Mouse (Mus musculus) MEL (cell line): ENCODE data around the gene Pknox1. TPM values are rescaled to one million over a fixed set of nuclear protein-coding genes. Genes with fewer than 3 reads are reported as not detected.

Source experiments
- DNase-seq: peaks from one replicate; pipeline ENCODE4 v3.0.0; 2011; ENCODE audit warnings: low read depth, low spot score
- H3K27ac ChIP-seq: 2 replicates; pipeline ENCODE4 v1.5.1; 2012; ENCODE audit warnings: low read depth, mild to moderate bottlenecking, control low read depth, low read length, moderate library complexity; ENCODE audit not compliant: control insufficient read depth
- H3K27me3 ChIP-seq, 2 experiments: fragments of 150-350 bp in 1 of 2; sonication (generic) in 1 of 2; 2 replicates each; pipeline ENCODE4 v1.6.1; 2012; ENCODE audit warnings: low read length in 2 of 2, mild to moderate bottlenecking in 2 of 2, improper control_type of control experiment in 1 of 2, moderate library complexity in 1 of 2; ENCODE audit not compliant: insufficient read depth in 2 of 2, control insufficient read depth in 1 of 2
- H3K36me3 ChIP-seq, 2 experiments: 2 replicates each; pipeline ENCODE4 v1.6.1; 2012 to 2014; ENCODE audit warnings: low read length in 2 of 2, improper control_type of control experiment in 1 of 2, inconsistent platforms in 1 of 2, mild to moderate bottlenecking in 1 of 2; ENCODE audit not compliant: insufficient read depth in 2 of 2, control insufficient read depth in 1 of 2
- H3K4me1 ChIP-seq, 2 experiments: fragments of 150-350 bp in 1 of 2; sonication (generic) in 1 of 2; 2 replicates each; pipeline ENCODE4 v1.6.1; 2012; ENCODE audit warnings: low read length in 2 of 2, improper control_type of control experiment in 1 of 2, mild to moderate bottlenecking in 1 of 2; ENCODE audit not compliant: insufficient read depth in 2 of 2, control insufficient read depth in 1 of 2
- H3K4me3 ChIP-seq, 2 experiments: fragments of 150-350 bp in 1 of 2; sonication (generic) in 1 of 2; 2 replicates each; pipeline ENCODE4 v1.5.1; 2012; ENCODE audit warnings: low read depth in 2 of 2, low read length in 2 of 2, mild to moderate bottlenecking in 2 of 2, moderate library complexity in 2 of 2, control low read depth in 1 of 2, improper control_type of control experiment in 1 of 2; ENCODE audit not compliant: control insufficient read depth in 1 of 2, insufficient read depth in 1 of 2
- H3K79me2 ChIP-seq: 2 replicates; pipeline ENCODE4 v1.6.1; 2012; ENCODE audit warnings: mild to moderate bottlenecking, low read length, moderate library complexity; ENCODE audit not compliant: control insufficient read depth, poor library complexity, insufficient read depth
- H3K9ac ChIP-seq: 2 replicates; pipeline ENCODE4 v1.6.1; 2012; ENCODE audit warnings: low read depth, mild to moderate bottlenecking, control low read depth, low read length, moderate library complexity; ENCODE audit not compliant: control insufficient read depth, poor library complexity, severe bottlenecking
- H3K9me3 ChIP-seq: fragments of 150-350 bp; sonication (generic); replicated peaks from 2 replicates; pipeline ENCODE4 v1.6.1; 2012; ENCODE audit warnings: mild to moderate bottlenecking, low read length, improper control_type of control experiment, moderate library complexity; ENCODE audit not compliant: insufficient read depth
- E2F4 ChIP-seq: IDR thresholded peaks from 2 replicates; pipeline ENCODE4 v1.6.1; 2011; ENCODE audit warnings: low read depth, low read length, improper control_type of control experiment, borderline replicate concordance
- ELF1 ChIP-seq: IDR thresholded peaks from 2 replicates; pipeline ENCODE4 v1.6.1; 2014; ENCODE audit warnings: low read depth, mild to moderate bottlenecking, inconsistent platforms, low read length, improper control_type of control experiment, moderate library complexity
- HCFC1 ChIP-seq: IDR thresholded peaks from 2 replicates; pipeline ENCODE4 v1.6.1; 2012; ENCODE audit warnings: low read depth, mild to moderate bottlenecking, inconsistent platforms, low read length, improper control_type of control experiment, moderate library complexity
- MAX ChIP-seq: IDR thresholded peaks from 2 replicates; pipeline ENCODE4 v1.6.1; 2011; ENCODE audit warnings: low read length, improper control_type of control experiment
- MYB ChIP-seq: IDR thresholded peaks from 2 replicates; pipeline ENCODE4 v1.6.1; 2011; ENCODE audit warnings: mild to moderate bottlenecking, low read depth, low read length, improper control_type of control experiment
- NELFE ChIP-seq: IDR thresholded peaks from 2 replicates; pipeline ENCODE4 v1.6.1; 2011; ENCODE audit warnings: low read depth, low read length, improper control_type of control experiment
- POLR2A ChIP-seq, 2 experiments: IDR thresholded peaks; 2 replicates each; pipeline ENCODE4 v1.6.1; 2011 to 2012; ENCODE audit warnings: low read length in 2 of 2, mild to moderate bottlenecking in 2 of 2, control low read depth in 1 of 2, improper control_type of control experiment in 1 of 2, low read depth in 1 of 2, moderate library complexity in 1 of 2; ENCODE audit not compliant: control insufficient read depth in 1 of 2, insufficient read depth in 1 of 2, poor library complexity in 1 of 2
- POLR2AphosphoS2 ChIP-seq: IDR thresholded peaks from 2 replicates; pipeline ENCODE4 v1.6.1; 2011; ENCODE audit warnings: low read length, improper control_type of control experiment
- POLR2AphosphoS5 ChIP-seq: IDR thresholded peaks from 2 replicates; pipeline ENCODE4 v1.6.1; 2012; ENCODE audit warnings: low read depth, borderline replicate concordance, mild to moderate bottlenecking, inconsistent platforms, low read length, moderate library complexity, mixed read lengths
- RCOR1 ChIP-seq: IDR thresholded peaks from 2 replicates; pipeline ENCODE4 v1.6.1; 2012; ENCODE audit warnings: low read depth, mild to moderate bottlenecking, inconsistent platforms, low read length, improper control_type of control experiment
- TBP ChIP-seq: IDR thresholded peaks from 2 replicates; pipeline ENCODE4 v1.8.0; 2011; ENCODE audit warnings: low read depth, low read length, improper control_type of control experiment
- USF1 ChIP-seq: IDR thresholded peaks from 2 replicates; pipeline ENCODE4 v1.6.1; 2014; ENCODE audit warnings: low read depth, mild to moderate bottlenecking, inconsistent platforms, low read length, improper control_type of control experiment, moderate library complexity
- ZC3H11A ChIP-seq: IDR thresholded peaks from 2 replicates; pipeline ENCODE4 v1.6.1; 2012; ENCODE audit warnings: low read depth, mild to moderate bottlenecking, inconsistent platforms, low read length, improper control_type of control experiment
- ZKSCAN1 ChIP-seq: IDR thresholded peaks from 2 replicates; pipeline ENCODE4 v1.6.1; 2012; ENCODE audit warnings: low read depth, mild to moderate bottlenecking, inconsistent platforms, low read length, improper control_type of control experiment, moderate library complexity
- ZMIZ1 ChIP-seq: IDR thresholded peaks from 2 replicates; pipeline ENCODE4 v1.6.1; 2012; ENCODE audit warnings: low read depth, mild to moderate bottlenecking, inconsistent platforms, low read length, improper control_type of control experiment, moderate library complexity
- ZNF384 ChIP-seq: IDR thresholded peaks from 2 replicates; pipeline ENCODE4 v1.6.1; 2012; ENCODE audit warnings: low read depth, mild to moderate bottlenecking, inconsistent platforms, low read length, improper control_type of control experiment
- polyA plus RNA-seq, 2 experiments: library from polyadenylated mRNA; stranded (reverse) in 1 of 2; unstranded in 1 of 2; fragments of >175 nt in 1 of 2; fragments of >200 nt in 1 of 2; gene quantifications; 2 replicates each; pipeline versions ENCODE4 v1.2.1 to v1.2.4; 2012; ENCODE audit warnings: low replicate concordance in 2 of 2, low read depth in 1 of 2; ENCODE audit not compliant: insufficient read length in 2 of 2, insufficient read depth in 1 of 2, missing spikeins in 1 of 2
- total RNA-seq: library from RNA; depleted of rRNA; stranded (reverse); fragments of 300-350 nt; gene quantifications from 2 replicates; pipeline ENCODE4 v1.2.3, GENCODE M21; 2012

The Pknox1 gene
- total and polyA plus RNA-seq, 3 experiments: 13.2 to 34.1 (median 13.6) TPM

- no peaks in the 10 kb centered on the region for H3K9me3 ChIP-seq
- H3K79me2 ChIP-seq: no peaks in the 10 kb centered on the region
- H3K36me3 ChIP-seq: peaks cover 0 to 15% of the 10 kb centered on the region in 2 experiments; a peak in 2 of 4 replicates
- H3K27ac ChIP-seq: no peak overlapping the region
- H3K4me1 ChIP-seq: no peaks in the 10 kb centered on the region
- H3K9ac ChIP-seq: no peak overlapping the region
- peak; percentile 36 for DNase-seq
- TF ChIP-seq POLR2A (IDR thresholded peaks at IDR 0.05; ENCODE audit: control insufficient read depth in 1 of 2, insufficient read depth in 1 of 2, low read depth in 1 of 2, low read length in 2 of 2, poor library complexity in 1 of 2) (peak; percentile 22 to 44; a peak in 2 of 4 replicates), TBP (peak; percentile 74), POLR2AphosphoS2 (peak; percentile 96), POLR2AphosphoS5 (no peak), ZMIZ1 (peak; percentile 29; the same call in 1 of the 2 replicates), USF1 (peak; percentile 32; the same call in 1 of the 2 replicates), E2F4 (no peak)
- H3K27me3 ChIP-seq: no peaks in the 10 kb centered on the region
- no peak overlapping the region for H3K4me3 ChIP-seq
Measured at GRCm38 (mm10) chr17:31646199-31647002, 81.9 kb downstream of the Pknox1 start.

- H3K4me3 ChIP-seq: no peak overlapping the region
- H3K9me3 ChIP-seq: no peaks in the 10 kb centered on the region
- no peak for DNase-seq
- TF ChIP-seq ZKSCAN1: no peak
- no peak for TF ChIP-seq HCFC1
- TF ChIP-seq MYB: no peak
- no peak for TF ChIP-seq ZNF384
- no peak for TF ChIP-seq MAX
- TF ChIP-seq POLR2A (IDR thresholded peaks at IDR 0.05; ENCODE audit: control insufficient read depth in 1 of 2, insufficient read depth in 1 of 2, low read depth in 1 of 2, low read length in 2 of 2, poor library complexity in 1 of 2): no peak
- no peak for TF ChIP-seq ZC3H11A
- TF ChIP-seq NELFE: no peak
- no peak for TF ChIP-seq USF1
- TF ChIP-seq ELF1: no peak
- TF ChIP-seq RCOR1: no peak
- peaks cover 0 to 2% of the 10 kb centered on the region in 2 experiments; a peak in 2 of 4 replicates for H3K4me1 ChIP-seq
- H3K79me2 ChIP-seq: peaks cover 24% of the 10 kb centered on the region
- H3K36me3 ChIP-seq: peaks cover 8 to 39% of the 10 kb centered on the region in 2 experiments
- H3K27ac ChIP-seq: no peak overlapping the region
- no peaks in the 10 kb centered on the region for H3K27me3 ChIP-seq
- H3K9ac ChIP-seq: no peak overlapping the region
Measured at GRCm38 (mm10) chr17:31652152-31652551, 87.6 kb downstream of the Pknox1 start.
